Mouse (Mus musculus) midbrain, postnatal 0 days (tissue): ENCODE measurements around the gene Prcc. TPM values are rescaled to one million over a fixed set of nuclear protein-coding genes. Genes with fewer than 3 reads are reported as not detected.
"Not testable (repeated sequence)": the region's sequence is repeated elsewhere in the genome, so short reads cannot be mapped to it uniquely, and the experiment has no call there.

Experiments used
- ATAC-seq: fragments of 200-750 bp; cut with Nextera tagmentation; 2 replicates; pipeline ENCODE4 v1.8.0; 2017; ENCODE audit warnings: moderate number of reproducible peaks, mild to moderate bottlenecking, moderate TSS enrichment, moderate library complexity; ENCODE audit not compliant: low FRiP score
- DNase-seq: peaks from one replicate; pipeline ENCODE4 v3.0.0-alpha.2; 2015; ENCODE audit warnings: low spot score
- H3K27ac ChIP-seq: fragments of 300-500 bp; sonication (generic); 2 replicates; pipeline ENCODE4 v1.5.1; 2014; ENCODE audit warnings: low read depth, mild to moderate bottlenecking, low read length, mixed read lengths
- H3K27me3 ChIP-seq: fragments of 300-500 bp; sonication (generic); 2 replicates; pipeline ENCODE4 v1.6.1; 2014; ENCODE audit warnings: low read length, control low read depth, mixed read lengths; ENCODE audit not compliant: insufficient read depth
- H3K36me3 ChIP-seq: fragments of 300-500 bp; sonication (generic); 2 replicates; pipeline ENCODE4 v1.6.1; 2014; ENCODE audit warnings: low read length, control low read depth, mixed read lengths; ENCODE audit not compliant: insufficient read depth
- H3K4me1 ChIP-seq: fragments of 300-500 bp; sonication (generic); 2 replicates; pipeline ENCODE4 v1.6.1; 2014; ENCODE audit warnings: mild to moderate bottlenecking, control low read depth, antibody characterized with exemption, low read length, mixed read lengths; ENCODE audit not compliant: insufficient read depth
- H3K4me2 ChIP-seq: fragments of 300-500 bp; sonication (generic); 2 replicates; pipeline ENCODE4 v1.6.1; 2014; ENCODE audit warnings: low read depth, mild to moderate bottlenecking, low read length, mixed read lengths; ENCODE audit not compliant: poor library complexity, severe bottlenecking
- H3K4me3 ChIP-seq: fragments of 300-500 bp; sonication (generic); 2 replicates; pipeline ENCODE4 v1.5.1; 2014; ENCODE audit warnings: low read depth, mild to moderate bottlenecking, low read length, moderate library complexity
- H3K9ac ChIP-seq: fragments of 300-500 bp; sonication (generic); replicated peaks from 2 replicates; pipeline ENCODE4 v1.6.1; 2014; ENCODE audit warnings: mild to moderate bottlenecking, low read length, moderate library complexity, mixed read lengths; ENCODE audit not compliant: poor library complexity, severe bottlenecking
- H3K9me3 ChIP-seq: fragments of 300-500 bp; sonication (generic); 2 replicates; pipeline ENCODE4 v1.6.1; 2016; ENCODE audit warnings: low read length, control low read depth
- CTCF ChIP-seq: IDR thresholded peaks from 2 replicates; pipeline ENCODE4 v1.5.1; 2016; ENCODE audit warnings: antibody characterized with exemption, mild to moderate bottlenecking
- WGBS: fragments of 180-500 bp; shearing (Covaris S2); extraction: QIAGEN DNeasy Blood & Tissue Kit; methylation state at CpG from one replicate; pipeline ENCODE4 v1.1.7; 2014; 5-methylcytosine and 5-hydroxymethylcytosine counted together
- polyA plus RNA-seq: library from polyadenylated mRNA; unstranded; fragments of >200 nt; fragmentation: Nextera tagmentation; extraction: Ambion mirVana; gene quantifications from 2 replicates; pipeline ENCODE4 v1.2.1, GENCODE M21; 2015
- total RNA-seq: library from RNA; depleted of rRNA; stranded (reverse); fragments of >200 nt; gene quantifications from 2 replicates; pipeline ENCODE4 v1.2.3, GENCODE M21; 2014

Prcc gene
- total and polyA plus RNA-seq, 2 experiments from 2014 or later = 24.3 to 94.8 TPM

- WGBS = 89% methylated on average over 6 of the region's 6 CpGs
- no peak for ATAC-seq
Measured at GRCm38 (mm10) chr3:87886416-87886815, 1.0 kb upstream of the Prcc start.

GRCm38 (mm10) chr3:87886004-87886365 lies 577 bp upstream of the Prcc start:
- no peak for DNase-seq
- 10% methylated on average over 10 of the region's 10 CpGs for WGBS
- ATAC-seq = no peak
- no peak for TF ChIP-seq CTCF
- Histone ChIP-seq H3K9me3 (no peaks in the 10 kb centered on the region), H3K27me3 (no peaks in the 10 kb centered on the region), H3K4me3 (peak overlapping the region; percentile 41), H3K4me1 (peaks cover 13% of the 10 kb centered on the region), H3K9ac (peak overlapping the region; percentile 50; the same call in 1 of the 2 replicates), H3K36me3 (no peaks in the 10 kb centered on the region), H3K4me2 (peak overlapping the region; percentile 48), H3K27ac (no peak overlapping the region)

More at GRCm38 (mm10) chr3:87886416-87886815, 1.0 kb upstream of the Prcc start:
- no peak for TF ChIP-seq CTCF
- Histone ChIP-seq H3K4me2 (0 out of 2 replicates have a peak overlapping the region, but pooled peaks have one; percentile 48), H3K27me3 (no peaks in the 10 kb centered on the region), H3K4me3 (no peak overlapping the region), H3K9ac (no peak overlapping the region), H3K4me1 (peaks cover 13% of the 10 kb centered on the region), H3K9me3 (no peaks in the 10 kb centered on the region), H3K36me3 (no peaks in the 10 kb centered on the region), H3K27ac (no peak overlapping the region)
- DNase-seq = no peak

GRCm38 (mm10) chr3:87884708-87885251 lies 628 bp downstream of the Prcc start:
- Histone ChIP-seq H3K9ac (peak overlapping the region; percentile 96), H3K4me1 (peaks cover 13% of the 10 kb centered on the region), H3K27me3 (no peaks in the 10 kb centered on the region), H3K36me3 (peaks cover 2% of the 10 kb centered on the region; the same call in 1 of the 2 replicates), H3K4me2 (peak overlapping the region; percentile 91), H3K9me3 (no peaks in the 10 kb centered on the region), H3K4me3 (peak overlapping the region; percentile 98), H3K27ac (peak overlapping the region; percentile 85)
- no peak for TF ChIP-seq CTCF
- DNase-seq (peak; percentile 50), ATAC-seq (peak; percentile 24; the same call in 1 of the 2 replicates)
- WGBS = under 1% methylated on average over 24 of the region's 28 CpGs

- WGBS = 3% methylated on average over 3 of the region's 3 CpGs
- no peak for ATAC-seq
- Histone ChIP-seq H3K36me3 (peaks cover 3% of the 10 kb centered on the region; the same call in 1 of the 2 replicates), H3K27me3 (no peaks in the 10 kb centered on the region), H3K4me3 (peak overlapping the region; percentile 98), H3K9me3 (no peaks in the 10 kb centered on the region), H3K27ac (peak overlapping the region; percentile 85; the same call in 1 of the 2 replicates), H3K4me1 (peaks cover 13% of the 10 kb centered on the region), H3K9ac (peak overlapping the region; percentile 96), H3K4me2 (peak overlapping the region; percentile 91)
- no peak for DNase-seq
- TF ChIP-seq CTCF = no peak
Measured at GRCm38 (mm10) chr3:87884291-87884690, 1.1 kb downstream of the Prcc start.

GRCm38 (mm10) chr3:87877730-87878129 lies 7.7 kb downstream of the Prcc start:
- TF ChIP-seq CTCF = no peak
- 88% methylated on average over 4 of the region's 4 CpGs for WGBS

GRCm38 (mm10) chr3:87864111-87864510 lies 21.3 kb downstream of the Prcc start:
- 92% methylated on average over 4 of the region's 4 CpGs for WGBS
- not testable (repeated sequence) for ATAC-seq
- H3K36me3 ChIP-seq = peaks cover 60% of the 10 kb centered on the region

More at GRCm38 (mm10) chr3:87877730-87878129, 7.7 kb downstream of the Prcc start:
- ATAC-seq (no peak), DNase-seq (no peak)
- Histone ChIP-seq H3K4me2 (no peak overlapping the region), H3K4me3 (no peak overlapping the region), H3K27ac (no peak overlapping the region), H3K9me3 (no peaks in the 10 kb centered on the region), H3K9ac (no peak overlapping the region), H3K4me1 (no peaks in the 10 kb centered on the region), H3K36me3 (peaks cover 8% of the 10 kb centered on the region; the same call in 1 of the 2 replicates), H3K27me3 (no peaks in the 10 kb centered on the region)

More at GRCm38 (mm10) chr3:87864111-87864510, 21.3 kb downstream of the Prcc start:
- not testable (repeated sequence) for H3K4me3 ChIP-seq, DNase-seq, H3K27ac ChIP-seq, H3K27me3 ChIP-seq, H3K9ac ChIP-seq, H3K4me2 ChIP-seq, H3K9me3 ChIP-seq, H3K4me1 ChIP-seq
